Mouse (Mus musculus): ENCODE measurements at regions not wholly inside any gene's neighbourhood (a gene's known extent, or its start where the extent isn't known, plus 50 kb on each side); places are given as distances from the start of the nearest gene placed in this dataset.
A peak's percentile ranks its signal among the peaks of the same experiment; 100 is the strongest.

- no peak for ATAC-seq
Measured at GRCm38 (mm10) chr9:41273839-41274271, 112.4 kb upstream of the Ubash3b start.

GRCm38 (mm10) chr9:41273171-41273781 is 111.8 kb upstream of the Ubash3b start:
- no peak for ATAC-seq

GRCm38 (mm10) chr9:41272596-41272995 is 111.1 kb upstream of the Ubash3b start:
- no peak for ATAC-seq

GRCm38 (mm10) chr9:41268112-41268511 is 106.6 kb upstream of the Ubash3b start:
- no peak for ATAC-seq

DNA sequence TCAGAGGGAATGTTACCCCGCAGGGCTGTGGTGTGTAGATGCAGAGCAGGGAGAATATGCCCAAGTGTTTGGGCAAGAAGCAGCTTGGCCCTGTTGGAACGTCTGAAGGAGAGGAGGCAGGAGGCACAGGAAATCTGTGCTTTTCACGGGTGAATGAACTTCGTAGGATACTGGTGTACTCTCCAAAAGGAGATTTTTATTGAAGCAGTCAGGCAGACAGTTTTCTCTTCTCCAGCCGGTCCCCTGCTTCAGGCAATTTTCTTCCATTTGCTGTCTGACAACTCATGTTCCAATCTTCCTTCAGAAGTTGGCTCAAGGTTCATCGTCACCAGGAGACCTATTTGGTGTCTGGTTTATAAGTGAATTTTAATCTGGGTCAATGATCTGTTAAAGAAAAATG is 103.0 kb upstream of the Ubash3b start:
- ATAC-seq: no peak

DNA sequence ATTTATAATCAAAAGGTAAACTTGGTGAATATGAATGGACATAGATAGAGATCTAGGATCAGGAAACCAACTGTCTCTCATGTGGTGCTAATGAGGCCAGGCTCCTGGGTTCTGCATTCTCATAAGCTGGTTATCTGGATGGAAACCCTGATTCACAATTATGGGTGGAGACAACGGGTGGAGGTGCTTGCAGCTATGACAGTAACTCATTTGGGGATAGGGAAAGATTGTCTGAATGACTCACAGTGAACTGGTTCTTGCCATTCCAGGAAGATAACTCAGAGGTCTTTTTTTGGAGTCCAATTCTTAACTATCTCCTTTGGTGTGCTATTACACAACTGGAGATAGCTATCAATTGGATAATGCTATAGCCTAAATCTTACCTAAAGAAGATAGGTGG is 95.7 kb upstream of the Ubash3b start:
- ATAC-seq: no peak

GRCm38 (mm10) chr9:41242372-41242771 is 80.9 kb upstream of the Ubash3b start:
- no peak for ATAC-seq

GRCm38 (mm10) chr9:41239097-41239451 is 77.6 kb upstream of the Ubash3b start:
- ATAC-seq: no peak

DNA sequence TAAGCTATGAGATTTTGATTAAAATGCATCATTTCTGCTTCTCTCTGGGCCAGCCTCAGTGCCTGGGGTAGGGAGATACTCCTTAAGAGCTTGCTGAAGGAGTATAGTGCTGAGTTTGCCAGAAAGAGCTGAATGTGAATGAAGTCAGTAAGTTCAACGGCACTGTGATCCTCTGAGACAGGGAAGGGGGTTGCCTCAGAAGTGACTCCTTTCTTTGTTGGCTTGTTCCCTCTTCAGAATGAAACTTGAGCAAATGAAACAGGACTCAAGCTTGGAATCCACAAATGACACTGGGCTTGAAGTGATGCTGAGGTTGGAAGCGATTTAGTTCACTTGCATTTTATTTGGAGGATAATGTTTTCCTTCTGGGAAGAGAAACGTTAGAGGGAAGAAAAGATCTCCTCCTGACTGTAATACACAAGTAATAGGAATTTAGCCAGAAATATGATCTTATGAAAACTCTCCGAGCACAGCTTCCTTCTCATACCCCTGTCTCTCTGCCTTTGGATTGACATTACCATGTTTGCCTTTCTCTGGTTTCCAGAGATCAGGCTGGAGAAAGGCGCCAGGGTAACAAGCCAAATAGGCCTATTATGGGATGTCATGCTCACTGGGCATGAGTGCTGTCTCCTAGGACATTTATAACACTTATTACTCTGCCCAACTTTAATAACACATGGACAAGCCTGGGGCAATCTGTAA is 77.0 kb upstream of the Ubash3b start:
- no peak for ATAC-seq

GRCm38 (mm10) chr9:41237265-41237664 is 75.8 kb upstream of the Ubash3b start:
- ATAC-seq: no peak

- ATAC-seq: no peak
Measured at GRCm38 (mm10) chr9:41229225-41229582, 67.7 kb upstream of the Ubash3b start.

GRCm38 (mm10) chr9:41228425-41229224 is 67.1 kb upstream of the Ubash3b start:
- ATAC-seq: peak; percentile 95

DNA sequence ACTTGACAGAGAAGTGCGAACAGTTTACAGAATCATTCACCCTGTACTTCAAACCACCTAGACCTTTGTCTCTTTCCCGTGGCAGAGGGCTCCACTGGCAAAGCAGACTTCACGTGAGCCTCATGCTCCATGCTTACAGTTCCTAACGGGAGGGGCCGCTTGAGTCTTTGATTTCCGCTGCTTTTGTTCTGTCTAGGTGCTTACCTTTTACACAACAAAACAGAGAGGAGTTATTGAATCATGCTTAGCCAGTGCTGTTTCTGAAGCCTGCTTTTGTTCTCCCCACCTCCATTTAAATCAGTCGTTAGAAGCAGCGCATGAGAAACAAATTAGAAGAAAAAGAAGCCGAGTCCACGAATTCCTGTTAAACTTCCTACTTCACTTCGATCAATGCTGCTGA is 61.9 kb upstream of the Ubash3b start:
- ATAC-seq: no peak

GRCm38 (mm10) chr9:41222346-41223015 is 61.0 kb upstream of the Ubash3b start:
- no peak for ATAC-seq

GRCm38 (mm10) chr9:41221110-41221790 is 59.8 kb upstream of the Ubash3b start:
- ATAC-seq: no peak

DNA sequence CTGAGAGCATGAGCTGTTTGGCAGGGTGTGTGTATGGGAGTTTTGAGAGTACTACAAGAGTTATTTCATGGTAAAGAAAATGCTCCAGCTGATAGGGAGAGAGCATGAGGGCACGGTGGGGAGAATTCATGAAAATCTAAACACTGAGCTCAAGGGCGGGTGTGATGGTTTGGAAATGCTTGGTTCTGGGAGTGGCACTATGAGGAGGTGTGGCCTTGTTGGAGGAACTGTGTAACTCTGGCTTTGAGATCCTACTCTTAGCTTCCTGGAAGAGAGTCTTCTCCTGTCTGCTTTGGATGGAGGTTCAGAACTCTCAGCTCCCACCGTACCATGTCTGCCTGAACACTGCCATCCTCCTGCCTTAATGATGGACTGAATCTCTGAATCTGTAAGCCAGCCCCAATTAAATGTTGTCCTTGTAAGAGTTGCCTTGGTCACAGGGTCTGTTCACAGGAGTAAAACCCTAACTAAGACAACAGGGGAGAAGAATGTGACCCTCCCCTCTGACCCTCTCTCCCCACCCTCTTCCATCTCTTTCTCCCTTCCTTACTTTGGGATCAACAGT is 58.7 kb upstream of the Ubash3b start:
- ATAC-seq: no peak

GRCm38 (mm10) chr9:41218702-41219101 is 57.2 kb upstream of the Ubash3b start:
- ATAC-seq: no peak

- ATAC-seq: no peak
Measured at GRCm38 (mm10) chr9:41216248-41216647, 54.8 kb upstream of the Ubash3b start.

GRCm38 (mm10) chr9:41215026-41215425 is 53.5 kb upstream of the Ubash3b start:
- no peak for ATAC-seq

DNA sequence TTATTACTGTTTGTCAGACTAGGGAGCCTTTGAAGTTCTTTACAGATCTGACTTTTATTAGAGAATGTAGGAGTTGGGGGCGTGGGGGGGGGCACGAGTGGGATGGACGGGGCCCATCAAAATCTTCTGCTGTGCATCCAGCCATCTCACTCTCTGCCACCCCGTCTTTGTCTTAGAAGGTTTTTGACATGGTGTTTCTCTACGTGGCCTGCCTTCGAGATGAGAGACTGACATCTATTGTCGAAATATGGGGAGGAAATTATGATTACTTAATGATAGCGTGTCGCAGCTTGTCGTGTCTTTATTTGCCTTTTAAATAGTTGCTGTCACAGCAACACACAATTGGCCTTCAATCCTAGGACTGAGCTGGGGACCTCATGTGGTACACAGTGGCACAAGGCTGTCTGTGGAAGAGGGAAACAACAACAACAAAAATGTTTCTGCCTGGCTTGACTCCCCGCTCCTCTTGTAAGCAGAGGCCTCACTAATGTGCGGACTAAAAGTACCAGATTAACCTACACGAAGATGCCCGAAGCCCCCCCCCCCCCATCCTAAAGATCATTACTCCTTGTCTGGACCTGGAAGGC is 51.5 kb upstream of the Ubash3b start:
- no peak for ATAC-seq

DNA sequence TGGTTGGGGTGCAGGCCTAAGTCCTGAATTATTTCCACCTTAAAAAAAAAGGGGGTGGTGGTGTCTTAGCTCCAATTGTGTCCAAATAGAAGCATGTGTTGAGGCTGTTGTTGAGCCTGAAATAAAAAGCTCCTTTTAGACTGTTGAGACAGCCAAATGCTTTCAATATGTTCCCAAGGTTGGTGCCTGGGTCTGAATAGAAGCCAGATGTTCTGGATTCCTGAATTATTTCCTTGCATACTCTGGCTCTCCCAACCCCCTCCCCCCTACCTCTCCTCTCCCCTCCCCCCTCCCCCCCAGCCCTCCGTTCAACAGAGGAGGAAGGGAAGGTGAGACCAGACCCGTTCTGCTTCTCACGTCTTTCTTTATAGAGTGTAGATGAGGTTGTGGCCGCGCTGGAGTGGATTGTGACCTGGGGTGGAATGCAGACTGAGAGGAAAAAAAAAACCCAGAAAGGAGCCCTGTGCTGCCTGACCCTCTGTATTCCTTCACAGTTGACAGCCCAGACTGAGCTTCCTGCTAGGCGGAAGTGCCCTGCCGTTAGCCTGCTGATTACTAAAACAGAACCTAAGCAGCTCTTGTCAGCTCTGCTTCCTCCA is 50.9 kb upstream of the Ubash3b start:
- ATAC-seq: peak; percentile 74

Data from CD4-positive, CD25-positive, alpha-beta regulatory T cell, adult 4 months (primary cell).